In genomic region chr3:49805511-49805910, GRCm38 (mm10) we compare ENCODE assay signal across 29 mouse cellular contexts. TPM values are rescaled to one million over a fixed set of nuclear protein-coding genes. Genes with fewer than 3 reads are reported as not detected.
"Had no signal": no experiment of that assay in that cellular context is flagged by ENCODE, and none has a peak within 500 bp of the region (broad histone marks: within the 10 kb centered on the region; RNA-seq: fewer than 3 reads in every experiment).

No protein-coding gene starts in this region.

- H3K27me3 ChIP-seq: embryonic facial prominence, embryonic 12.5 days; embryonic facial prominence, embryonic 13.5 days; embryonic facial prominence, embryonic 15.5 days; forebrain, embryonic 12.5 days; forebrain, embryonic 13.5 days; forebrain, embryonic 15.5 days had no signal

- H3K4me2 ChIP-seq: embryonic facial prominence, embryonic 12.5 days; embryonic facial prominence, embryonic 13.5 days; embryonic facial prominence, embryonic 15.5 days; forebrain, embryonic 12.5 days; forebrain, embryonic 13.5 days; forebrain, embryonic 15.5 days had no signal

- H3K9ac ChIP-seq: embryonic facial prominence, embryonic 12.5 days; embryonic facial prominence, embryonic 13.5 days; embryonic facial prominence, embryonic 15.5 days; forebrain, embryonic 12.5 days; forebrain, embryonic 13.5 days; forebrain, embryonic 15.5 days; forebrain, postnatal 0 days had no signal

- ATAC-seq: forebrain, embryonic 13.5 days; forebrain, embryonic 14.5 days; forebrain, embryonic 15.5 days; forebrain, embryonic 16.5 days; forebrain, postnatal 0 days had no signal

- H3K27ac ChIP-seq: embryonic facial prominence, embryonic 10.5 days; embryonic facial prominence, embryonic 12.5 days; embryonic facial prominence, embryonic 13.5 days; embryonic facial prominence, embryonic 15.5 days; forebrain, embryonic 10.5 days; forebrain, embryonic 12.5 days; forebrain, embryonic 13.5 days; forebrain, embryonic 15.5 days; gastrocnemius, adult 2 months; heart, adult 2 months had no signal

- H3K36me3 ChIP-seq: embryonic facial prominence, embryonic 10.5 days; embryonic facial prominence, embryonic 12.5 days; embryonic facial prominence, embryonic 13.5 days; embryonic facial prominence, embryonic 15.5 days; forebrain, embryonic 10.5 days; forebrain, embryonic 12.5 days; forebrain, embryonic 15.5 days had no signal

- H3K9me3 ChIP-seq: embryonic facial prominence, embryonic 10.5 days; embryonic facial prominence, embryonic 12.5 days; embryonic facial prominence, embryonic 13.5 days; embryonic facial prominence, embryonic 15.5 days; forebrain, embryonic 10.5 days; forebrain, embryonic 12.5 days; forebrain, embryonic 13.5 days; forebrain, embryonic 15.5 days had no signal

- DNase-seq: cerebellum, adult 2 months; cerebellum, adult 8-10 months; cerebellum, adult 9-10 months; cerebellum, adult 9-11 months; cerebellum, postnatal 10 days; cerebellum, postnatal 14 days; cerebellum, postnatal 25 days; cerebellum, postnatal 36 days; embryo, embryonic 11 days; forebrain, postnatal 0 days; gastrocnemius, adult 2 months; gastrocnemius, postnatal 10 days; gastrocnemius, postnatal 14 days; gastrocnemius, postnatal 25 days; gastrocnemius, postnatal 36 days; heart, adult 11 months; heart, adult 18-20 months; heart, adult 2 months had no signal

- H3K4me1 ChIP-seq: forebrain, embryonic 12.5 days; forebrain, embryonic 13.5 days; forebrain, embryonic 15.5 days had no signal

- H3K4me3 ChIP-seq: embryonic facial prominence, embryonic 10.5 days; embryonic facial prominence, embryonic 12.5 days; embryonic facial prominence, embryonic 13.5 days; embryonic facial prominence, embryonic 15.5 days; erythroblast, embryonic 14.5 days; forebrain, embryonic 10.5 days; forebrain, embryonic 12.5 days; forebrain, embryonic 13.5 days; forebrain, embryonic 15.5 days; gastrocnemius, adult 2 months; heart, adult 2 months had no signal

RNA-seq across cellular contexts. Expression of gene Pcdh18, which starts 48.4 kb away (rescaled TPM):
- polyA plus RNA-seq: erythroblast, embryonic 14.5 days had no signal
